Mouse (Mus musculus) intestine, embryonic 16.5 days (tissue): ENCODE data around the gene Ferd3l. TPM values are rescaled to one million over a fixed set of nuclear protein-coding genes. Genes with fewer than 3 reads are reported as not detected.

ENCODE experiments used
- ATAC-seq: fragments of 200-750 bp; cut with Nextera tagmentation; 2 replicates; pipeline ENCODE4 v1.8.0; 2017; ENCODE audit warnings: moderate TSS enrichment, moderate library complexity
- H3K27ac ChIP-seq: fragments of 300-500 bp; sonication (generic); 2 replicates; pipeline ENCODE4 v1.5.1; 2014; ENCODE audit warnings: mild to moderate bottlenecking, low read length
- H3K27me3 ChIP-seq: fragments of 300-500 bp; sonication (generic); replicated peaks from 2 replicates; pipeline ENCODE4 v1.6.1; 2014; ENCODE audit warnings: low read length, control low read depth, mixed read lengths; ENCODE audit not compliant: control insufficient read depth, insufficient read depth
- H3K36me3 ChIP-seq: fragments of 300-500 bp; sonication (generic); 2 replicates; pipeline ENCODE4 v1.6.1; 2014; ENCODE audit warnings: low read length, control low read depth; ENCODE audit not compliant: control insufficient read depth, insufficient read depth
- H3K4me1 ChIP-seq: fragments of 300-500 bp; sonication (generic); 2 replicates; pipeline ENCODE4 v1.6.1; 2014; ENCODE audit warnings: low read length, control low read depth, mixed read lengths; ENCODE audit not compliant: control insufficient read depth, insufficient read depth
- H3K4me2 ChIP-seq: fragments of 300-500 bp; sonication (generic); 2 replicates; pipeline ENCODE4 v1.6.1; 2014; ENCODE audit warnings: low read depth, low read length, control low read depth
- H3K4me3 ChIP-seq: fragments of 300-500 bp; sonication (generic); 2 replicates; pipeline ENCODE4 v1.5.1; 2014; ENCODE audit warnings: mild to moderate bottlenecking, low read length
- H3K9ac ChIP-seq: fragments of 300-500 bp; sonication (generic); 2 replicates; pipeline ENCODE4 v1.6.1; 2014; ENCODE audit warnings: low read depth, low read length
- H3K9me3 ChIP-seq: fragments of 300-500 bp; sonication (generic); 2 replicates; pipeline ENCODE4 v1.6.1; 2016; ENCODE audit warnings: low read length, control low read depth; ENCODE audit not compliant: control insufficient read depth
- WGBS: fragments of 180-500 bp; shearing (Covaris S2); extraction: QIAGEN DNeasy Blood & Tissue Kit; methylation state at CpG from one replicate; pipeline ENCODE4 v1.1.7; 2014; 5-methylcytosine and 5-hydroxymethylcytosine counted together
- polyA plus RNA-seq: library from polyadenylated mRNA; unstranded; fragments of >200 nt; fragmentation: Nextera tagmentation; extraction: Ambion mirVana; gene quantifications from 2 replicates; pipeline ENCODE4 v1.2.1, GENCODE M21; 2015

Ferd3l gene
- polyA plus RNA-seq, 1 experiment from 2014 or later: not detected

- H3K27ac ChIP-seq: no peak overlapping the region
- 17% methylated on average over 15 of the region's 15 CpGs for WGBS
- peaks cover 58% of the 10 kb centered on the region for H3K27me3 ChIP-seq
- no peak for ATAC-seq
- H3K4me3 ChIP-seq: no peak overlapping the region
- no peaks in the 10 kb centered on the region for H3K9me3 ChIP-seq
- peaks cover 4% of the 10 kb centered on the region for H3K4me1 ChIP-seq
- no peaks in the 10 kb centered on the region for H3K36me3 ChIP-seq
- H3K4me2 ChIP-seq: no peak overlapping the region
- no peak overlapping the region for H3K9ac ChIP-seq
These were observed 35.6 kb downstream of the Ferd3l start for GRCm38 (mm10) chr12:33963671-33964369.

GRCm38 (mm10) chr12:33964427-33964826, 36.2 kb downstream of the Ferd3l start:
- peaks cover 4% of the 10 kb centered on the region for H3K4me1 ChIP-seq
- no peak overlapping the region for H3K9ac ChIP-seq
- H3K27ac ChIP-seq: no peak overlapping the region
- peaks cover 57% of the 10 kb centered on the region for H3K27me3 ChIP-seq
- 22% methylated on average over 2 of the region's 2 CpGs for WGBS
- H3K9me3 ChIP-seq: no peaks in the 10 kb centered on the region
- no peak overlapping the region for H3K4me3 ChIP-seq
- no peak for ATAC-seq
- no peak overlapping the region for H3K4me2 ChIP-seq
- no peaks in the 10 kb centered on the region for H3K36me3 ChIP-seq

GRCm38 (mm10) chr12:33965661-33966360, 37.6 kb downstream of the Ferd3l start:
- Histone ChIP-seq H3K27ac (no peak overlapping the region), H3K9ac (no peak overlapping the region), H3K4me1 (peaks cover 4% of the 10 kb centered on the region), H3K27me3 (peaks cover 57% of the 10 kb centered on the region), H3K4me2 (no peak overlapping the region), H3K4me3 (no peak overlapping the region), H3K36me3 (no peaks in the 10 kb centered on the region), H3K9me3 (no peaks in the 10 kb centered on the region)
- no peak for ATAC-seq
- 14% methylated on average over 5 of the region's 5 CpGs for WGBS

GRCm38 (mm10) chr12:33966490-33967415, 38.5 kb downstream of the Ferd3l start:
- Histone ChIP-seq H3K36me3 (no peaks in the 10 kb centered on the region), H3K9ac (no peak overlapping the region), H3K4me3 (peak overlapping the region; percentile 20), H3K4me1 (peaks cover 4% of the 10 kb centered on the region), H3K27ac (no peak overlapping the region), H3K27me3 (peaks cover 52% of the 10 kb centered on the region), H3K4me2 (peak overlapping the region; percentile 37), H3K9me3 (no peaks in the 10 kb centered on the region)
- no peak for ATAC-seq
- WGBS: 2% methylated on average over 35 of the region's 35 CpGs

GRCm38 (mm10) chr12:33967514-33967913, 39.3 kb downstream of the Ferd3l start:
- no peaks in the 10 kb centered on the region for H3K9me3 ChIP-seq
- H3K27me3 ChIP-seq: peaks cover 48% of the 10 kb centered on the region
- under 1% methylated on average over 21 of the region's 21 CpGs for WGBS
- H3K36me3 ChIP-seq: no peaks in the 10 kb centered on the region
- ATAC-seq: peak; percentile 46; the same call in 1 of the 2 replicates
- H3K4me2 ChIP-seq: peak overlapping the region; percentile 37
- peak overlapping the region; percentile 20 for H3K4me3 ChIP-seq
- peaks cover 4% of the 10 kb centered on the region for H3K4me1 ChIP-seq
- no peak overlapping the region for H3K27ac ChIP-seq
- no peak overlapping the region for H3K9ac ChIP-seq

GRCm38 (mm10) chr12:33968041-33968897, 40.0 kb downstream of the Ferd3l start:
- Histone ChIP-seq H3K9ac (no peak overlapping the region), H3K36me3 (no peaks in the 10 kb centered on the region), H3K27me3 (peaks cover 43% of the 10 kb centered on the region), H3K4me3 (peak overlapping the region; percentile 20), H3K27ac (no peak overlapping the region), H3K4me2 (peak overlapping the region; percentile 33; the same call in 1 of the 2 replicates), H3K4me1 (peaks cover 4% of the 10 kb centered on the region), H3K9me3 (no peaks in the 10 kb centered on the region)
- WGBS: 3% methylated on average over 37 of the region's 37 CpGs
- no peak for ATAC-seq

GRCm38 (mm10) chr12:33968898-33969178, 40.6 kb downstream of the Ferd3l start:
- no peak overlapping the region for H3K27ac ChIP-seq
- peaks cover 38% of the 10 kb centered on the region for H3K27me3 ChIP-seq
- no peak overlapping the region for H3K9ac ChIP-seq
- ATAC-seq: no peak
- H3K36me3 ChIP-seq: no peaks in the 10 kb centered on the region
- no peak overlapping the region for H3K4me3 ChIP-seq
- H3K9me3 ChIP-seq: no peaks in the 10 kb centered on the region
- no peak overlapping the region for H3K4me2 ChIP-seq
- H3K4me1 ChIP-seq: peaks cover 4% of the 10 kb centered on the region
- 23% methylated on average over 4 of the region's 4 CpGs for WGBS
